Comparison of ENCODE assay signal across 8 mouse cellular contexts in the genomic region with DNA sequence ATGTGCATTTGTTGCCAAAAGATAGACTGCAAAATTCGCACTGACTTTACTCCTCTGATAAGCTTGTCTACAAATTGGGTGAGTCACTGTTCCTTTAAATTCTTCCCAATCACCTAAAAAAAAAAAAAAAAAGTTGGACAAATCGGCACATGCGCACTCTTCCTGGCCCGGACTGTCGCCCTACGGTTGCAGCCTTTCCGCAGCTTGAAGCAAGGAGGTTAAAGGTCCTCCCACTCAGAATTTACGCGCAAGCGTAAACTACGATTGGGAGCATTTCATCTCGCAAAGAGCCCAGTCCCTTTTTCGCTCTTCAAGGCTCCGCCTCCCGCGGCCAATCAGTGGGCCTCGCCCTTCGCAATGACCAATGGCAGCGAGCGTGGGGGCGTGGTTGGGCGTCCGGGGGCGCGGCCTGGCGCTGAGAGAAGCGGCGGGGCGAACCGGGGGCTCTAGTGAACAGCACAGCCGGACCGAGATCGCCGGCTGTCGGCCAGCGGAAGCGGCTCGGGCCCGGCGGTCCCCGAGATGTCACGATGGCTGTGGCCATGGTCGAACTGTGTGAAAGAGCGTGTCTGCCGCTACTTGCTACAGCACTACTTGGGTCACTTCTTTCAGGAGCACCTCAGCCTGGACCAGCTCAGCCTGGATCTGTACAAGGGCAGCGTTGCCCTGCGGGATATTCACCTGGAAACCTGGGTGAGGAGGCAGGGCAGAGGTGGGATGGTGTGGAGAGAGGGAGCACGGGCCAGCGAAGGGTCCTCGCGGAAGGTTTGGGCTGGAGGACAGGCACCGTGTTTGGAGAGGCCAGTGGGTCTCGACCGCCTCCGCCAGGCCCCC. TPM values are rescaled to one million over a fixed set of nuclear protein-coding genes. Genes with fewer than 3 reads are reported as not detected.
DNase-seq lines count a peak whose midpoint lies in the region; ATAC-seq lines count a peak whose summit lies in the region.

A gene (plus strand): TSS at position 395 of the 834 bp plus-strand sequence.

- H3K9ac ChIP-seq in kidney, embryonic 15.5 days: peak within 1 kb of the TSS; percentile 82

- peak; percentile 99 for DNase-seq in B cell, adult 2 months
- peak; percentile 100 for DNase-seq in brain, adult 2 months (ENCODE audit: low read depth, low spot score)
- DNase-seq in heart, embryonic 10.5 days (ENCODE audit: low spot score): peak; percentile 100
- peak; percentile 100 for DNase-seq in liver
- peak; percentile 99 for DNase-seq in spleen, postnatal 4 days (ENCODE audit: low spot score in 2 of 2)

- under 1% methylated on average over 55 of the region's 55 CpGs for WGBS in heart, embryonic 10.5 days
- under 1% methylated on average over 55 of the region's 55 CpGs for WGBS in kidney, embryonic 15.5 days

- peak within 1 kb of the TSS; percentile 92 for H3K4me2 ChIP-seq in kidney, embryonic 15.5 days

- peak within 1 kb of the TSS; percentile 88 for H3K4me3 ChIP-seq in heart, embryonic 10.5 days
- peak within 1 kb of the TSS; percentile 79 for H3K4me3 ChIP-seq in kidney, embryonic 15.5 days (replicated peaks)

- peak within 1 kb of the TSS; percentile 90 for H3K27ac ChIP-seq in heart, embryonic 10.5 days
- H3K27ac ChIP-seq in kidney, embryonic 15.5 days: peak within 1 kb of the TSS; percentile 79

- ATAC-seq in erythroblast, adult 5-6 weeks (replicated peaks; ENCODE audit: low FRiP score, poor library complexity, severe bottlenecking): peak; percentile 84
- ATAC-seq in kidney, embryonic 15.5 days (replicated peaks; ENCODE audit: low FRiP score): peak; percentile 93
- ATAC-seq in monocyte, adult 5-6 weeks (replicated peaks; ENCODE audit: insufficient number of reproducible peaks, low FRiP score, low TSS enrichment, poor library complexity, severe bottlenecking): peak; percentile 81

- peaks cover 18% of the 10 kb centered on the region for H3K4me1 ChIP-seq in heart, embryonic 10.5 days
- peaks cover 18% of the 10 kb centered on the region for H3K4me1 ChIP-seq in kidney, embryonic 15.5 days

- H3K9me3 ChIP-seq in heart, embryonic 10.5 days: no peaks in the 10 kb centered on the region
- no peaks in the 10 kb centered on the region for H3K9me3 ChIP-seq in kidney, embryonic 15.5 days (replicated peaks)

- H3K27me3 ChIP-seq in heart, embryonic 10.5 days (ENCODE audit: insufficient read depth, poor library complexity, severe bottlenecking): no peaks in the 10 kb centered on the region
- H3K27me3 ChIP-seq in kidney, embryonic 15.5 days: no peaks in the 10 kb centered on the region

- H3K36me3 ChIP-seq in heart, embryonic 10.5 days: peaks cover 23% of the 10 kb centered on the region
- peaks cover 25% of the 10 kb centered on the region for H3K36me3 ChIP-seq in kidney, embryonic 15.5 days

RNA-seq across cellular contexts. Expression of the gene that starts here (rescaled TPM):
- total RNA-seq in erythroblast, adult 5-6 weeks (2015; ENCODE audit: low replicate concordance): 32.4 and 33.4 TPM in 2 replicates
- 32.2 and 39.0 TPM in 2 replicates for total RNA-seq in erythroblast, adult 5-6 weeks (2017; ENCODE audit: low replicate concordance)
- polyA plus RNA-seq in heart, embryonic 10.5 days (2016; fragmentation: Nextera tagmentation; extraction: Ambion mirVana): 10.8 and 11.6 TPM in 2 replicates
- polyA plus RNA-seq in kidney, embryonic 15.5 days (2015; fragmentation: Nextera tagmentation; extraction: Ambion mirVana): 9.8 and 12.1 TPM in 2 replicates
- total RNA-seq in monocyte, adult 5-6 weeks (2017): 32.7 to 41.0 TPM (median 33.2 TPM) in 3 replicates

Comparison
In these comparisons a context has a peak if more than half of its experiments do, and no peak if none do; other contexts are left out.
1. Peak in every context shown above with its lines: DNase-seq, ATAC-seq, H3K4me3 ChIP-seq and H3K27ac ChIP-seq.